Mouse (Mus musculus): Measurements from ENCODE around the gene Ripor3. TPM values are rescaled to one million over a fixed set of nuclear protein-coding genes. Genes with fewer than 3 reads are reported as not detected.

Ripor3 gene
- polyA plus RNA-seq, 1 experiment, result 4.3 TPM

DNA sequence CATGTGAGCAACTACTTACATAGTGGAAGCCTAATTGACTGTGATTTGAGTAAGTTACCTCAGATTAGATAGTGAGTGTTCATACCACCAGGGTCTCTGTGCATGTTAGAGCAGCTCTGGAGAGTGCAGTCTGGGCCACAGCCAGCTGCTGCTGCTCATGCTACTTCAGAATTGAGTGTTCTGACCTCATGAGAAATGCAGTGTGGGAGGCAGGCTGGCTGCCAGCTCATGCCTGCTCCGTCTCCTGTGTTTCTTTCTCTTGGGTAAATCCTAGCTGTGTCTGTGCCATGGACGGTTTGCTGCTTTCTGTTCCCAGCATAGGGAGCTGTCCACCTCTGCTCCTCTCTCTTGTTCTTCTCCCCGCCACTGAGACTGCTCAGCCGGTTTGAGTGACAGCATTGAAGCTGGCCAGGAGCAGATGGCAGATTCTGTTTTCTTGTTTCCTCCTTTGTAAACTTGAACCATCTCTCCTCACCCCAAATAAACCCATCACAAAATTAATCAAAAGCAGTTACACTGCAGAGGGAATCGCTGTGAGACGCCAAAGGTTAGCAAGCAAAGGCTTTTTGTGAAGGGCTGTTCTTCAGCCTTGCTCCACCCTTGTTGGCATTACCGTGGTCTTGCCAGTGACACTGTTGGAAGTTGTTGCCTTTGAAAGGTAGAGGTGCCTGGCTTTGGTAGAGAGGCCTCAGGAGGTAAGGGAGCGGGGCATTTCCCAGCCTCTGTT lies 68.1 kb downstream of the Ripor3 start:
- no peak for TF ChIP-seq CTCF (IDR thresholded peaks at IDR 0.05; ENCODE audit: borderline replicate concordance, insufficient read depth, low read length)
- TF ChIP-seq POLR2A (IDR thresholded peaks at IDR 0.05; ENCODE audit: low read depth, low read length), result no peak
- H3K4me3 ChIP-seq (ENCODE audit: insufficient read depth, low read length), result no peak overlapping the region
- H3K4me1 ChIP-seq (ENCODE audit: control insufficient read depth, insufficient read depth, low read length), result peaks cover 37% of the 10 kb centered on the region
- H3K27ac ChIP-seq (ENCODE audit: insufficient read depth, low read length), result peak overlapping the region; percentile 67

DNA sequence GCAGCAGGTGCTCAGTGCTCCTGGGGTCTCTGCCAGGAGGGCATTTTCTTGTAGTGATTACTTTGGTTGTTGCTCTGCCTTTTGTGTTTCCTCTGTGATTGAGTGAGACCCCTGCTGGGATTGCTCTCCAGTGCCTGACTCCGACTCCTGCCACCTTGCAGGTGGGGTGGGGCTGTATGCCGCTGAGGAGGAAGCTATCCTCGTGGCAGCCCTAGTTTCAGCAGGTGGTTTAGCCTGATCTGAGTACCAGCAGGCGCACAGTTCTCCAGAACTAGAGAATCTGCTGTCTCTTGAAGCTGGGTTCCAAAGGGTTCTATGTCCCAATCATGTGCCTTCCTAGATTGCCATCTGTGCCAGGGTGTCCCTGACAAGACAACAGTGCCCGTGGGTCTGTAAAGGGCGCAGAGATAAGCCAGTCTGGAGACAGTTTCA lies 68.7 kb downstream of the Ripor3 start:
- H3K4me1 ChIP-seq (ENCODE audit: control insufficient read depth, insufficient read depth, low read length), result peaks cover 41% of the 10 kb centered on the region

DNA sequence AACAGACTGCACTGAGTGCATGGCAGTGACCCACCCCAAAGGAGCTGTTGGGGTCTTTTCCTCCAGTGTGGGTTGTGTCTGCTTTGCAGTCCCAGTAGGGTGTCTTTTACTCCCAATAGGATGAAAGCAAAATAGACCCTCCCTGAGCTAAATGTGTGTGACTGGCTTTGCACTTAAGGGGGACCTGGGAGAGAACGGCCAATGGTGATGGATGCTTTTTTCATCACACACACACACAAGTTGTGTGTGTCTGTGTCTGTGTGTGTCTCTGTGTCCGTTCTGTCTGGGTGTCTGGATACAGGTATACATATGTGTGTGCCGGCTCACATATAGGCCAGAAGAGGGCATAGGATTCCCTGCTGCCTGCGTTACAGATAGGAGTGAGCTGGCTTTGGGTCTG lies 69.1 kb downstream of the Ripor3 start:
- Histone ChIP-seq H3K27ac (ENCODE audit: insufficient read depth, low read length) (no peak overlapping the region), H3K4me1 (ENCODE audit: control insufficient read depth, insufficient read depth, low read length) (peaks cover 41% of the 10 kb centered on the region), H3K4me3 (ENCODE audit: insufficient read depth, low read length) (no peak overlapping the region)
- TF ChIP-seq CTCF (IDR thresholded peaks at IDR 0.05; ENCODE audit: borderline replicate concordance, insufficient read depth, low read length) (no peak), POLR2A (IDR thresholded peaks at IDR 0.05; ENCODE audit: low read depth, low read length) (no peak)

More for the DNA sequence above, 68.7 kb downstream of the Ripor3 start:
- peak overlapping the region; percentile 15 for H3K27ac ChIP-seq (ENCODE audit: insufficient read depth, low read length)
- H3K4me3 ChIP-seq (ENCODE audit: insufficient read depth, low read length), result no peak overlapping the region
- TF ChIP-seq CTCF (IDR thresholded peaks at IDR 0.05; ENCODE audit: borderline replicate concordance, insufficient read depth, low read length), result no peak
- no peak for TF ChIP-seq POLR2A (IDR thresholded peaks at IDR 0.05; ENCODE audit: low read depth, low read length)

DNA sequence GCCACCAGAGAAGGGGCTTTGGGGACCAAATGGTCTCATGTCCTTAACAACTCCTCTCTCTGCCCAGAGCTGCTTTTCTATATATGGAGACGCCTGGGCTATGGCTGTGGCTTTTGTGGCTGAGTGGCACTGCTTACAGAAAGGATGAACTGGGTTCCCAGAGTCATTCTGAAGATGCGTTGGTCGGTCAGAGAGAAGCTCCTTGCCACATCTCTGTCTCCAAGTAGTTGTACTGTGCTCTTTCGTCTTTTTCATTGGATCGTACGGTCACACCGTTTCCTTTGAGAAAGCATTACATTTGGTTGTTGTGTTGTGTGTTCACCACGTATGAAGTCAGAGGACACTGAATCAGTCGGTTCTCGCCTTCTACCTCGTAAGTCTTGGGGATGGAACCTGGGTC lies 69.8 kb downstream of the Ripor3 start:
- H3K27ac ChIP-seq (ENCODE audit: insufficient read depth, low read length), result no peak overlapping the region
- no peak overlapping the region for H3K4me3 ChIP-seq (ENCODE audit: insufficient read depth, low read length)
- TF ChIP-seq POLR2A (IDR thresholded peaks at IDR 0.05; ENCODE audit: low read depth, low read length) (no peak), CTCF (IDR thresholded peaks at IDR 0.05; ENCODE audit: borderline replicate concordance, insufficient read depth, low read length) (no peak)
- peaks cover 46% of the 10 kb centered on the region for H3K4me1 ChIP-seq (ENCODE audit: control insufficient read depth, insufficient read depth, low read length)

DNA sequence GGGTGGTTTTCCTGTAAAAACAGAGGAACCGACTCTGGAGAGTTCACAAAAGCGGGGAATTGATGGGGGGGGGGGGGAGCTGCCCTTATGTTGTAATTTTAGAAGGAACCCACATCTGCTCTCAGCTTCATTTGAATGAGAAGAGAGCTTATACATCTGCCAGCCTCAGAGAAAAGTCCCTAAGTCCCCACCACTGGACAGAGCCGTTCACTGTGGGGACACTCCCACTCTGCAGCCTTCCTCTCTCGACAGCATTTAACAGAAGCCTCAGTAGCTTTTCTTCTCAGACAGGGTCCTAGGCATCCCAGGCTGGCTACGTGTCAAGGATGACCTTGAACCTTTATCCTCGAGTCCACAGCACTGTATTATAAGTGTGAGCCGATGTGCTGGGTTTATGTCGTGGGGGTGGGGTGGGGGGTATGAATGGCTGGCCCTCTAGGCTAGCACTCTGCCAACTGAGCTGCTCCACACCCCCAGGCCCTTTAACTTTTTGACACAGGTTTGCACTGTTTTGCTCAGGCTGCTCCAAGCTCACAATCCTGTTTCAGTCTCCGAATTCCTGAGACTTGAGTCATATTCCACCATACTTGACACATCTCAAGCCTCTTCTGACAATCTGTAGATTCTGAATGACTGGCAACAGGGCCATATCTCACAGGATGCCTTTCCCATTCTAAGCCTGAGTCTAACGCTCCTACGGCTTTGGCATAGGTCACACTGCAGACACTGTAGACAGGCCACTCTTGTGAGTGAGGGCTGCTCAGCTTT lies 70.6 kb downstream of the Ripor3 start:
- Histone ChIP-seq H3K4me1 (ENCODE audit: control insufficient read depth, insufficient read depth, low read length) (peaks cover 49% of the 10 kb centered on the region), H3K27ac (ENCODE audit: insufficient read depth, low read length) (peak overlapping the region; percentile 43), H3K4me3 (ENCODE audit: insufficient read depth, low read length) (no peak overlapping the region)
- TF ChIP-seq CTCF (IDR thresholded peaks at IDR 0.05; ENCODE audit: borderline replicate concordance, insufficient read depth, low read length), result no peak
- no peak for TF ChIP-seq POLR2A (IDR thresholded peaks at IDR 0.05; ENCODE audit: low read depth, low read length)

DNA sequence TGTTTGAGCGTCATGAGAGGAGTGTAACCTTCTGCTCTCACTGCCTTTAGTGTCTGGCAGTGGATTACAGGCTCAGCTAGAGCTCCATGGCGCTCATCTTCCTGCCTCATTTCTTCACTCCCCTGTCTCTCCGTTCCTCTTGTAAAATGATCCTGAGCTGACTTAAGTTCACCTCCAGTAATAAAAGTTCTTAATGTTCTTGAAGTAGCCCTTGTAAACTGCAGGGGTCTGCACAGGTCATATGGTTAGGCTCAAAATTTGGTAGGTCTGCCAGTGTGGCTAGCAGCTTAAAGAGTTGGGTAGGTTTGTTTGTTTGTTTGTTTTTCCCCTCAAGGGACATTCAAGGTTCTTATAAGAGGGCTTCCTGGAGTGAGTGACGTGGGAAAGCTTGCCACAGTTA lies 71.2 kb downstream of the Ripor3 start:
- peaks cover 49% of the 10 kb centered on the region for H3K4me1 ChIP-seq (ENCODE audit: control insufficient read depth, insufficient read depth, low read length)
- H3K4me3 ChIP-seq (ENCODE audit: insufficient read depth, low read length), result no peak overlapping the region
- H3K27ac ChIP-seq (ENCODE audit: insufficient read depth, low read length), result peak overlapping the region; percentile 43
- TF ChIP-seq POLR2A (IDR thresholded peaks at IDR 0.05; ENCODE audit: low read depth, low read length), result no peak
- TF ChIP-seq CTCF (IDR thresholded peaks at IDR 0.05; ENCODE audit: borderline replicate concordance, insufficient read depth, low read length), result no peak

DNA sequence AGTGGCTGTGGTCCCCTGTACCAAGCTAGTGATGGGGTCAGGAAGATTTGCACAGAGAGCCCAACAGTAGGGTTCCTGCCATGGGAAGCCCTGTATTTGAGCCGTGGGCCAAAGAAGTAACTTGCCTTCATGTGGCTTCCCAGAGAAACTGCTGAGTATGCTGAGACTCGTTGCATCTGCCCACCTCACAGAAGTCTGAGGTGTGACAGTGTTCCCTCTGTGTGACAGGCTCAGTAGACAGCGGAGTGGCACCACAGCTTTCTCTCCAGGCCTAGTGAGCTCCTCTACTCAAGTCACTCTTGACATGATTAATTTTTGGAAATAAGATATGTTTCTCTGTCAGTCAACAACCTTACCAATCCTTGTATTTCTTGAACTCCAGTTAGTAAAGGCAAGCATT lies 71.6 kb downstream of the Ripor3 start:
- no peak for TF ChIP-seq POLR2A (IDR thresholded peaks at IDR 0.05; ENCODE audit: low read depth, low read length)
- no peak for TF ChIP-seq CTCF (IDR thresholded peaks at IDR 0.05; ENCODE audit: borderline replicate concordance, insufficient read depth, low read length)
- peaks cover 49% of the 10 kb centered on the region for H3K4me1 ChIP-seq (ENCODE audit: control insufficient read depth, insufficient read depth, low read length)
- no peak overlapping the region for H3K4me3 ChIP-seq (ENCODE audit: insufficient read depth, low read length)
- H3K27ac ChIP-seq (ENCODE audit: insufficient read depth, low read length), result no peak overlapping the region

DNA sequence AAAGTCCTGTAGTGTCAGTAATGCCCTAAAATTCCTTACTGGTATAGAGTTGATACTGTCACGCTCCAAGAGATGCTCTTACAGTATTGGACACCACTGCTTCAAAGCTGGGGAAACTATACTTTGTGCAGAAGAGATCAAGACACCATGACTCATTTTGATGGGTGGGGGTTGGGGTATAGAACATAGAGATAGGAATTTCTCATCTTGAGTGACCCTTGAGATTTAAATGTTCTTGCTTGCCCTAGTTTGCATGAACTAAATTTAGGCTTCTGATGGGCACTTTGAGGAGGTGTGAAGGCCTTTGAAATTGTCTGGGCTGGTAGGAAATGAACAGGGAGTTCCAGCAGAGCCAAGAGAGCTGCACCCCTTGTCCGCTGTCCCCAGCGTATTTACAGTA lies 74.5 kb downstream of the Ripor3 start:
- peaks cover 27% of the 10 kb centered on the region for H3K4me1 ChIP-seq (ENCODE audit: control insufficient read depth, insufficient read depth, low read length)
- H3K27ac ChIP-seq (ENCODE audit: insufficient read depth, low read length), result no peak overlapping the region
- H3K4me3 ChIP-seq (ENCODE audit: insufficient read depth, low read length), result no peak overlapping the region
- no peak for TF ChIP-seq CTCF (IDR thresholded peaks at IDR 0.05; ENCODE audit: borderline replicate concordance, insufficient read depth, low read length)
- TF ChIP-seq POLR2A (IDR thresholded peaks at IDR 0.05; ENCODE audit: low read depth, low read length), result no peak

DNA sequence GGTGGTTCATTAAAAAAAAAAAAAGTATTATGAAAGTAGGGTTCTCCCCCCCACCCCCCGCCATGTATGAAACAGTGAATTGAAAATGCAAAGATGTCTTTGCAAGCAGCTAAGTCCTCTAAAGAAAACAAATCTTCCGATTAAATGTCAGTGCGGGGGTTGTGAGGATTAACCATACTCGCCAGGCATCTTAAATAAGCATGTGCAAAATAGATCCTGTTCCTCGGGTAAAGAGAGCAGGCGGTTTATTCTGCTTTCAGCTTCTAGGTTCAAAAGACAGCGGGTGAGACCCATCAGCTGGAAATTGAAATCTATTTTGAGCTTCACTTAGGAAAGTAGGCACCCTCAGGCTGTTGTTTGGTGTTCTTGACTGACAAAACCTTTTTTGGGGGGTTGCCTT lies 77.0 kb downstream of the Ripor3 start:
- Histone ChIP-seq H3K4me3 (ENCODE audit: insufficient read depth, low read length) (peak overlapping the region; percentile 83), H3K4me1 (ENCODE audit: control insufficient read depth, insufficient read depth, low read length) (peaks cover 14% of the 10 kb centered on the region), H3K27ac (ENCODE audit: insufficient read depth, low read length) (no peak overlapping the region)
- no peak for TF ChIP-seq POLR2A (IDR thresholded peaks at IDR 0.05; ENCODE audit: low read depth, low read length)
- no peak for TF ChIP-seq CTCF (IDR thresholded peaks at IDR 0.05; ENCODE audit: borderline replicate concordance, insufficient read depth, low read length)

DNA sequence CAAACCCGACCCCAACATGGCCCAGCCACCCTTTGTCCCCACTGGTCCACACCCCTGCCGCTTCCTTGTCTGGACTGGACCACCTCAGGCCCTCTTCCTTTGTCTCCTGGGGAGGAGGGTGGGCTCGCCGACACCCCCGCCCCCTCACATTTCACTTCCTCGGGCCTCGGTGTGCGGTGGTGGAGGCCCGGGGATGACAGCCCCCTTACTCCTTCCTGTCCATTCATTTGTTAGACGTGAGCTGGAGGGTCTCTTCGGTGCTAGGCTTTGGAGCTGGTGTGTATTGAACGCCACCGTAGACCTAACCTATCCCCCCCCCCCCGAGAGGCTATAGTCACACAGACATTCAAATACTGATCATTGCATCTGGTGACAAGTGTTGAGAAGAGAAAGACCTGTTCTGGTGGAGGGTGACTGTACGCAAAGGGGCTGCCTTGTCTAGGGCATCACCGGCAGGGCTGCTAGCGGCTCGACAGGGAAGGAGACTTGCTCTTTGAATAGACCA lies 77.6 kb downstream of the Ripor3 start:
- no peak for TF ChIP-seq CTCF (IDR thresholded peaks at IDR 0.05; ENCODE audit: borderline replicate concordance, insufficient read depth, low read length)
- no peak for TF ChIP-seq POLR2A (IDR thresholded peaks at IDR 0.05; ENCODE audit: low read depth, low read length)
- peak overlapping the region; percentile 83 for H3K4me3 ChIP-seq (ENCODE audit: insufficient read depth, low read length)
- no peak overlapping the region for H3K27ac ChIP-seq (ENCODE audit: insufficient read depth, low read length)
- peaks cover 13% of the 10 kb centered on the region for H3K4me1 ChIP-seq (ENCODE audit: control insufficient read depth, insufficient read depth, low read length)
